Mouse (Mus musculus) liver, embryonic 16.5 days (tissue): ENCODE measurements around the gene Chn2. TPM values are rescaled to one million over a fixed set of nuclear protein-coding genes. Genes with fewer than 3 reads are reported as not detected.

Source experiments
- ATAC-seq: fragments of 200-750 bp; cut with Nextera tagmentation; 2 replicates; pipeline ENCODE4 v1.8.0; 2017; ENCODE audit warnings: low read depth, mild to moderate bottlenecking, moderate number of reproducible peaks, moderate library complexity
- H3K27ac ChIP-seq: fragments of 300-500 bp; sonication (generic); 2 replicates; pipeline ENCODE4 v1.5.1; 2014; ENCODE audit warnings: mild to moderate bottlenecking, low read length
- H3K27me3 ChIP-seq: fragments of 300-500 bp; sonication (generic); 2 replicates; pipeline ENCODE4 v1.6.1; 2014; ENCODE audit warnings: low read depth, low read length, mixed read lengths; ENCODE audit not compliant: control insufficient read depth, insufficient read depth
- H3K36me3 ChIP-seq: fragments of 300-500 bp; sonication (generic); 2 replicates; pipeline ENCODE4 v1.6.1; 2014; ENCODE audit warnings: mild to moderate bottlenecking; ENCODE audit not compliant: control insufficient read depth, insufficient read depth
- H3K4me1 ChIP-seq: fragments of 300-500 bp; sonication (generic); 2 replicates; pipeline ENCODE4 v1.6.1; 2014; ENCODE audit warnings: low read depth, low read length, mixed read lengths; ENCODE audit not compliant: control insufficient read depth
- H3K4me2 ChIP-seq: fragments of 300-500 bp; sonication (generic); 2 replicates; pipeline ENCODE4 v1.6.1; 2014; ENCODE audit warnings: low read depth, low read length, mixed read lengths
- H3K4me3 ChIP-seq: fragments of 300-500 bp; sonication (generic); 2 replicates; pipeline ENCODE4 v1.5.1; 2014; ENCODE audit warnings: low read depth, mild to moderate bottlenecking, low read length
- H3K9ac ChIP-seq: fragments of 300-500 bp; sonication (generic); 2 replicates; pipeline ENCODE4 v1.6.1; 2014; ENCODE audit warnings: low read depth, low read length
- H3K9me3 ChIP-seq: fragments of 300-500 bp; sonication (generic); replicated peaks from 2 replicates; pipeline ENCODE4 v1.6.1; 2016; ENCODE audit warnings: low read length; ENCODE audit not compliant: control insufficient read depth
- WGBS: fragments of 180-500 bp; shearing (Covaris S2); extraction: QIAGEN DNeasy Blood & Tissue Kit; methylation state at CpG from one replicate; pipeline ENCODE4 v1.1.7; 2014; ENCODE audit not compliant: insufficient replicate concordance; 5-methylcytosine and 5-hydroxymethylcytosine counted together
- polyA plus RNA-seq: library from polyadenylated mRNA; unstranded; fragments of >200 nt; fragmentation: Nextera tagmentation; extraction: Ambion mirVana; gene quantifications from 2 replicates; pipeline ENCODE4 v1.2.1, GENCODE M21; 2015

Chn2 gene
- polyA plus RNA-seq, 1 experiment from 2014 or later: 4.2 TPM

GRCm38 (mm10) chr6:54257552-54257951 is 218.2 kb downstream of the Chn2 start:
- ATAC-seq: no peak
- H3K27ac ChIP-seq: no peak overlapping the region
- H3K36me3 ChIP-seq: no peaks in the 10 kb centered on the region
- no peaks in the 10 kb centered on the region; the same call in 1 of the 2 replicates for H3K4me1 ChIP-seq
- no peaks in the 10 kb centered on the region for H3K27me3 ChIP-seq
- H3K9me3 ChIP-seq: no peaks in the 10 kb centered on the region
- no peak overlapping the region for H3K4me3 ChIP-seq
- no peak overlapping the region for H3K9ac ChIP-seq
- H3K4me2 ChIP-seq: no peak overlapping the region
- 51% methylated on average over 3 of the region's 3 CpGs for WGBS

DNA sequence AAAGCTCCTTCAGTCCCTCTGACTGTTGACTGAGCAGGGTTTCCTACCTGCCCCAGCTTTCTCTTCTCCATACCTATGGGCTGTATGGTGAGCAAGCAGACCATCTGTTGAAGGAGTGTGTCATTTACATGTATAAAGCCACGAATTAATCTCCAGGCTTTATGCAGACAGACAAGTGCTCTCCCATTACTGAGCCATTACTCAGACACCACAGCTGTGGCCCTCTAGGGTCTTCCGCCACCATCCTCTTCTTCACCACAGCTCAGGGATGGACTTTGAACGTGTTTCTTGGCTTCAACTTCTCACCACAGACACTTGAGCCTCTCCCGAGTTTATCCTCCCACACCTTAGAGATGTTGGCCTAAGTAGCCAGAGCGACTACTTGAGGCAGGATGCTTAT is 219.1 kb downstream of the Chn2 start:
- Histone ChIP-seq H3K27me3 (no peaks in the 10 kb centered on the region), H3K36me3 (no peaks in the 10 kb centered on the region), H3K4me2 (no peak overlapping the region), H3K27ac (no peak overlapping the region), H3K9me3 (no peaks in the 10 kb centered on the region), H3K4me3 (no peak overlapping the region), H3K9ac (no peak overlapping the region), H3K4me1 (no peaks in the 10 kb centered on the region; the same call in 1 of the 2 replicates)
- WGBS: 53% methylated on average over 5 of the region's 5 CpGs
- no peak for ATAC-seq

DNA sequence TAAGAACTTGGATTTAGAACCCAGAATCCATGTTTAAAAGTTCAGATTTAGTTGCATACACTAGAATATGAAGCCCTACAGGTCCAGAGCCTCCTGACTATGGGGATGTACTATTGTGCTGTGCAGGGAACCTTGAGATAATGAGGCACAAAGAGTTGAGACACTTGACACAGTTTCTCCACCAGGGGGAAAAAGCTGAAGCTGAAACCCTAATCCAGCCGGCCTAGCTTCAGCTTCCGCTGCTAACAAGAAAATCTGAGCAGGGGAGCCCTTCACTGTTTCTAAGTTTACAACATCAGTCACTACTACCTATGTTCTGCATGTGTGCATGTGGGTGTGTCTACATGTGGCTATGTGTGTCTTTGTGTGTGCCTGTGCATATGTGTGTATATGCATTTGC is 223.4 kb downstream of the Chn2 start:
- no peak overlapping the region for H3K9ac ChIP-seq
- no peak overlapping the region for H3K4me3 ChIP-seq
- no peak overlapping the region for H3K27ac ChIP-seq
- H3K4me1 ChIP-seq: no peaks in the 10 kb centered on the region
- H3K9me3 ChIP-seq: no peaks in the 10 kb centered on the region
- no peaks in the 10 kb centered on the region for H3K27me3 ChIP-seq
- 59% methylated on average over 2 of the region's 2 CpGs for WGBS
- H3K4me2 ChIP-seq: no peak overlapping the region
- H3K36me3 ChIP-seq: no peaks in the 10 kb centered on the region
- no peak for ATAC-seq

- Histone ChIP-seq H3K27me3 (no peaks in the 10 kb centered on the region), H3K9ac (no peak overlapping the region), H3K27ac (no peak overlapping the region), H3K4me1 (no peaks in the 10 kb centered on the region), H3K36me3 (no peaks in the 10 kb centered on the region), H3K9me3 (no peaks in the 10 kb centered on the region), H3K4me3 (no peak overlapping the region), H3K4me2 (no peak overlapping the region)
- 79% methylated on average over 2 of the region's 2 CpGs for WGBS
- no peak for ATAC-seq
Measured at GRCm38 (mm10) chr6:54263890-54264289, 224.5 kb downstream of the Chn2 start.

GRCm38 (mm10) chr6:54264537-54264936 is 225.2 kb downstream of the Chn2 start:
- no peaks in the 10 kb centered on the region for H3K36me3 ChIP-seq

DNA sequence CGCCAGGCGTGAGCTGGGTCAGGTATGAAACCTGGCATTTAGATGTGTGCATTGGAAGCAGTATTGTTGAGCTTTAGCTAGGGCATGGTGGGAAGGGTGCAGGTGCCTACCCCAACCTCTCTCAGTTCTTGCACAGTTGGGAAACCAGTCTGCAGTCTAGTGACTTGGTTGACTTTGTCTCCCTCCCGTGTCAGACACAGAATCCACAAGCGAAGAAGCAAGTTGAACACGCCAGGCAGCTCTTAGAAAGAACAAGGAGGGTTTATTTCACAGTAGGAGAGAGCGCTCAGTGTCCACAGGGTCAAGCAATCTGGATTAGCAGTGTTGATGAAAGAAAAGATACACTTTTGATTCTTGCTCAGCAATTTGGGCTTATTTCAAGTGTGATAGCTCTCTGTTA is 226.0 kb downstream of the Chn2 start:
- Histone ChIP-seq H3K9me3 (no peaks in the 10 kb centered on the region), H3K27ac (no peak overlapping the region), H3K4me2 (no peak overlapping the region), H3K27me3 (no peaks in the 10 kb centered on the region), H3K4me3 (no peak overlapping the region), H3K36me3 (no peaks in the 10 kb centered on the region), H3K4me1 (no peaks in the 10 kb centered on the region), H3K9ac (no peak overlapping the region)
- no peak for ATAC-seq
- WGBS: 80% methylated on average over 6 of the region's 6 CpGs

More at GRCm38 (mm10) chr6:54264537-54264936, 225.2 kb downstream of the Chn2 start:
- Histone ChIP-seq H3K4me1 (no peaks in the 10 kb centered on the region), H3K4me3 (no peak overlapping the region), H3K27ac (no peak overlapping the region), H3K9me3 (no peaks in the 10 kb centered on the region), H3K4me2 (no peak overlapping the region), H3K9ac (no peak overlapping the region), H3K27me3 (no peaks in the 10 kb centered on the region)
- no peak for ATAC-seq
- WGBS: 67% methylated on average over 7 of the region's 7 CpGs

GRCm38 (mm10) chr6:54272556-54273378 is 233.4 kb downstream of the Chn2 start:
- Histone ChIP-seq H3K4me2 (no peak overlapping the region), H3K4me3 (no peak overlapping the region), H3K27ac (no peak overlapping the region), H3K27me3 (no peaks in the 10 kb centered on the region), H3K9me3 (no peaks in the 10 kb centered on the region), H3K36me3 (no peaks in the 10 kb centered on the region), H3K9ac (no peak overlapping the region), H3K4me1 (no peaks in the 10 kb centered on the region)
- whole genome bisulfite sequencing: 70% methylated on average over 14 of the region's 14 CpGs
- ATAC-seq: no peak

DNA sequence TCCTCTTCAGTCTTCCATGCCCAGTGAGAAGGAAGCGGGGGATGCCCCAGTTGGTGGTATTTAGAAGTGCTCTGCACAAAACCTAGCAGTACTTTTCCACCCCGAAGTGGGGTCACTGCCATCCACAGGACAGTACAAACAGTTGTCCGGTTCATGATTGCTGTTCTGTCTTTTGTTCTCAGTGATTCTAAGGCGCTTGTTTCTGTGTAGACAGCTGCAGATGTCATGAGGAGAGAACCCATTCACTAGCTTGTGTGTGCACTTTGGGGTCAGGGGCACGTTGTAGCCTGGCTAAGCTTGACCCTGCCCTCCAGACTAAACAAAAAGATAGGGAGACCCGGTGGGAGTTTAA is 234.0 kb downstream of the Chn2 start:
- ATAC-seq: no peak
- Histone ChIP-seq H3K9me3 (no peaks in the 10 kb centered on the region), H3K27me3 (no peaks in the 10 kb centered on the region), H3K9ac (no peak overlapping the region), H3K4me3 (no peak overlapping the region), H3K4me1 (no peaks in the 10 kb centered on the region), H3K27ac (no peak overlapping the region), H3K36me3 (no peaks in the 10 kb centered on the region), H3K4me2 (no peak overlapping the region)
- WGBS: 53% methylated on average over 6 of the region's 6 CpGs

DNA sequence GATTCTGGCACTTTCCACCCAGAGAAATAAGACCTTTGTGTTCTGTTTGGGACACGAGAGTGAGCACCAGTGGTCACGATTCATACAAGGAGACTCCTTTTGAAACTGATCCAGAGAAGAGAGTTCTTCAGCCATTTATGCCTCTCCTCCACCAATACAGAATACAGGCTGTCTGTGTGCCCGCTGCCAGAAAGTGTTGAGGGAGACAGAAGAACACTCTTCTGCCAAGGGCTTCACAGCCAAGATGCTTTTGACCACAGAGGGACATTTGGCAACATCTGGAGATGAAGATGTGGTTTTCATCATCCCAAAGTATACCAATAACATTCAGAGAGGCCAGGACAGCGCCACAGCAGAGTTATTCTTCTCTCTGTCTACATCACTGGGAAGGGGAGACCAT is 237.9 kb downstream of the Chn2 start:
- Histone ChIP-seq H3K4me2 (no peak overlapping the region), H3K4me1 (no peaks in the 10 kb centered on the region), H3K9me3 (no peaks in the 10 kb centered on the region), H3K9ac (no peak overlapping the region), H3K27me3 (no peaks in the 10 kb centered on the region), H3K36me3 (no peaks in the 10 kb centered on the region), H3K4me3 (no peak overlapping the region), H3K27ac (no peak overlapping the region)
- ATAC-seq: no peak
- 64% methylated on average over 4 of the region's 4 CpGs for WGBS
